Mouse (Mus musculus) limb, embryonic 14.5 days (tissue): ENCODE results near the gene Ebf3. TPM values are rescaled to one million over a fixed set of nuclear protein-coding genes. Genes with fewer than 3 reads are reported as not detected.

Experiments
- ATAC-seq: fragments of 200-750 bp; cut with Nextera tagmentation; 2 replicates; pipeline ENCODE4 v1.8.0; 2017; ENCODE audit warnings: low read depth, moderate number of reproducible peaks, moderate TSS enrichment; ENCODE audit not compliant: low FRiP score
- DNase-seq: peaks from one replicate; pipeline ENCODE4 v3.0.0-alpha.2; 2015; ENCODE audit warnings: low spot score
- H3K27ac ChIP-seq: fragments of 300-500 bp; sonication (generic); replicated peaks from 2 replicates; pipeline ENCODE4 v1.5.1; 2014; ENCODE audit warnings: low read depth, mild to moderate bottlenecking, low read length, moderate library complexity, mixed read lengths
- H3K27me3 ChIP-seq: fragments of 300-500 bp; sonication (generic); 2 replicates; pipeline ENCODE4 v1.6.1; 2014; ENCODE audit warnings: low read length, mixed read lengths; ENCODE audit not compliant: control insufficient read depth, insufficient read depth
- H3K36me3 ChIP-seq: fragments of 300-500 bp; sonication (generic); 2 replicates; pipeline ENCODE4 v1.6.1; 2014; ENCODE audit warnings: mild to moderate bottlenecking, low read length, moderate library complexity, mixed read lengths; ENCODE audit not compliant: control insufficient read depth, insufficient read depth
- H3K4me1 ChIP-seq: fragments of 300-500 bp; sonication (generic); 2 replicates; pipeline ENCODE4 v1.6.1; 2014; ENCODE audit warnings: antibody characterized with exemption, low read length, mixed read lengths; ENCODE audit not compliant: control insufficient read depth, insufficient read depth
- H3K4me2 ChIP-seq: fragments of 300-500 bp; sonication (generic); replicated peaks from 2 replicates; pipeline ENCODE4 v1.6.1; 2014; ENCODE audit warnings: low read depth, mild to moderate bottlenecking, low read length, moderate library complexity; ENCODE audit not compliant: severe bottlenecking
- H3K4me3 ChIP-seq: fragments of 300-500 bp; sonication (generic); replicated peaks from 2 replicates; pipeline ENCODE4 v1.5.1; 2014; ENCODE audit warnings: low read length
- H3K9ac ChIP-seq: fragments of 300-500 bp; sonication (generic); 2 replicates; pipeline ENCODE4 v1.6.1; 2014; ENCODE audit warnings: mild to moderate bottlenecking, low read depth, low read length, moderate library complexity; ENCODE audit not compliant: severe bottlenecking
- H3K9me3 ChIP-seq: fragments of 300-500 bp; sonication (generic); 2 replicates; pipeline ENCODE4 v1.6.1; 2016; ENCODE audit warnings: low read length; ENCODE audit not compliant: control insufficient read depth
- POLR2A ChIP-seq: fragments of 200-500 bp; IDR thresholded peaks from 2 replicates; pipeline ENCODE4 v1.8.0; 2012; ENCODE audit warnings: inconsistent platforms, mild to moderate bottlenecking, moderate library complexity, borderline replicate concordance; ENCODE audit not compliant: insufficient read depth, insufficient read length; ENCODE audit errors: extremely low read depth
- whole genome bisulfite sequencing: fragments of 180-500 bp; shearing (Covaris S2); extraction: QIAGEN DNeasy Blood & Tissue Kit; methylation state at CpG from one replicate; pipeline ENCODE4 v1.1.7; 2014; 5-methylcytosine and 5-hydroxymethylcytosine counted together
- polyA plus RNA-seq, 2 experiments: library from polyadenylated mRNA; depleted of rRNA in 1 of 2; stranded (reverse) in 1 of 2; unstranded in 1 of 2; fragments of >200 nt; fragmentation: Nextera tagmentation in 1 of 2; extraction: Ambion mirVana in 1 of 2; gene quantifications; 2 replicates each; pipeline versions ENCODE4 v1.2.1 to v1.2.3; 2012 to 2014

Ebf3 gene
- polyA plus RNA-seq, 2 experiments, result 15.3 to 80.3 TPM

GRCm38 (mm10) chr7:137295612-137296011, 18.6 kb downstream of the Ebf3 start:
- Histone ChIP-seq H3K27ac (no peak overlapping the region), H3K9me3 (no peaks in the 10 kb centered on the region), H3K36me3 (peaks cover 23% of the 10 kb centered on the region), H3K27me3 (0 out of 2 replicates have a peak, but pooled peaks cover 21% of the 10 kb centered on the region), H3K4me3 (no peak overlapping the region), H3K4me2 (no peak overlapping the region), H3K4me1 (peaks cover 55% of the 10 kb centered on the region), H3K9ac (no peak overlapping the region)
- no peak for TF ChIP-seq POLR2A
- DNase-seq (no peak), ATAC-seq (no peak)
- WGBS, result 49% methylated on average over 7 of the region's 7 CpGs

GRCm38 (mm10) chr7:137294446-137294845, 19.8 kb downstream of the Ebf3 start:
- 41% methylated on average over 7 of the region's 7 CpGs for WGBS
- peaks cover 44% of the 10 kb centered on the region for H3K4me1 ChIP-seq

GRCm38 (mm10) chr7:137289290-137289957, 24.8 kb downstream of the Ebf3 start:
- Histone ChIP-seq H3K4me2 (no peak overlapping the region), H3K4me3 (no peak overlapping the region), H3K9me3 (no peaks in the 10 kb centered on the region), H3K4me1 (peaks cover 4% of the 10 kb centered on the region; the same call in 1 of the 2 replicates), H3K27me3 (no peaks in the 10 kb centered on the region), H3K36me3 (peaks cover 32% of the 10 kb centered on the region), H3K9ac (no peak overlapping the region), H3K27ac (no peak overlapping the region)
- TF ChIP-seq POLR2A, result no peak
- no peak; the same call in 1 of the 2 replicates for ATAC-seq
- DNase-seq, result no peak
- 42% methylated on average over 3 of the region's 3 CpGs for WGBS

More at GRCm38 (mm10) chr7:137294446-137294845, 19.8 kb downstream of the Ebf3 start:
- Histone ChIP-seq H3K9me3 (no peaks in the 10 kb centered on the region), H3K4me2 (no peak overlapping the region), H3K36me3 (peaks cover 23% of the 10 kb centered on the region), H3K27ac (no peak overlapping the region), H3K27me3 (0 out of 2 replicates have a peak, but pooled peaks cover 17% of the 10 kb centered on the region), H3K4me3 (no peak overlapping the region), H3K9ac (no peak overlapping the region)
- DNase-seq, result no peak
- no peak for ATAC-seq
- no peak for TF ChIP-seq POLR2A

- H3K27ac ChIP-seq, result no peak overlapping the region
- no peaks in the 10 kb centered on the region for H3K27me3 ChIP-seq
- no peak overlapping the region for H3K4me3 ChIP-seq
- H3K9me3 ChIP-seq, result no peaks in the 10 kb centered on the region
- H3K36me3 ChIP-seq, result no peaks in the 10 kb centered on the region; the same call in none of the 2 replicates
- WGBS, result 86% methylated on average over 7 of the region's 7 CpGs
- DNase-seq, result no peak
- no peaks in the 10 kb centered on the region; the same call in 1 of the 2 replicates for H3K4me1 ChIP-seq
- no peak overlapping the region for H3K9ac ChIP-seq
- no peak for TF ChIP-seq POLR2A
- no peak overlapping the region for H3K4me2 ChIP-seq
- no peak for ATAC-seq
Measured at GRCm38 (mm10) chr7:137278171-137278570, 36.1 kb downstream of the Ebf3 start.

GRCm38 (mm10) chr7:137277713-137278112, 36.5 kb downstream of the Ebf3 start:
- Histone ChIP-seq H3K36me3 (no peaks in the 10 kb centered on the region; the same call in none of the 2 replicates), H3K4me3 (no peak overlapping the region), H3K9me3 (no peaks in the 10 kb centered on the region), H3K4me1 (no peaks in the 10 kb centered on the region; the same call in 1 of the 2 replicates), H3K9ac (no peak overlapping the region), H3K27me3 (no peaks in the 10 kb centered on the region), H3K27ac (no peak overlapping the region), H3K4me2 (no peak overlapping the region)
- ATAC-seq, result no peak
- DNase-seq, result no peak
- TF ChIP-seq POLR2A, result no peak
- 89% methylated on average over 5 of the region's 5 CpGs for WGBS
